Mouse (Mus musculus) cerebellum, adult 2 months (tissue): Measurements from ENCODE around the gene Mybpc1.

Source experiments
- CTCF ChIP-seq: fragments of 200-500 bp; IDR thresholded peaks from 2 replicates; pipeline ENCODE4 v1.5.1; 2011; ENCODE audit warnings: low read depth, mild to moderate bottlenecking, control low read depth, low read length, moderate library complexity, borderline replicate concordance; ENCODE audit not compliant: insufficient read depth
- POLR2A ChIP-seq: fragments of 200-500 bp; IDR thresholded peaks from 2 replicates; pipeline ENCODE4 v1.6.1; 2011; ENCODE audit warnings: low read length, control low read depth, borderline replicate concordance; ENCODE audit not compliant: insufficient read depth

GRCm38 (mm10) chr10:88622624-88623023, 17.7 kb upstream of the Mybpc1 start:
- TF ChIP-seq POLR2A = no peak
- no peak for TF ChIP-seq CTCF
